Mouse (Mus musculus) heart, postnatal 4 days (tissue): Measurements from ENCODE around the gene Rtl10. TPM values are rescaled to one million over a fixed set of nuclear protein-coding genes. Genes with fewer than 3 reads are reported as not detected.

Experiments used
- DNase-seq: peaks from one replicate; pipeline ENCODE4 v3.0.0; 2021
- total RNA-seq, 2 experiments: library from RNA; stranded (reverse); gene quantifications; 2 replicates each; pipeline ENCODE4 v1.2.3; 2021

Rtl10 gene
- total RNA-seq, result 1 to 10 TPM; 5.5 to 5.6 TPM

DNA sequence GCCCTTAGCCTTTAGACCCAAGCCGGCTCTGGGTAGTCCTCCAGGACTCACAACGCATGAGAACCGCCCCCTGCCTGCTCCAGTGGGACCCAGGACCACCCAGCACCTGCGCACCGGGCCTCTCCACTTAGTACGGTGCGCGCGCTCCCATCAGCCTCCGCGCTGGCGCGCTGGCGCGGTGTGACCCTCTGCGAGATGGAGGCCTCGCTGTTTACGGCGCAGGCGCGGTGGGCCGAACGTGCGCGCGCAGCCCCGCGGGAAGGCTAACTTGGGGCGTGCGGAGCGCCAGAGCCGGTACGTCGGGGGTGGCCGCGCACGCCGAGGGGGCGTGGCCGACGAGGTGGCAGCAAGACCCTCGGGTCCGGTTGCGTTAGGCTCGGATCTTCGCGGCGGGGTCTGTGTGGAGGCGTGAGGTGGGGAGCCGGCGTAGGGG, at the start of gene Rtl10, which contains the start of gene Gnb1l:
TSS of gene Rtl10 (plus strand) at position 344 of the 433 bp plus-strand sequence.
TSS of gene Gnb1l (plus strand) at position 156 of the 433 bp plus-strand sequence.
- peak; percentile 97 for DNase-seq

- no peak for DNase-seq
These were observed 49.7 kb upstream of the Rtl10 start for GRCm38 (mm10) chr16:18449005-18449404.

DNA sequence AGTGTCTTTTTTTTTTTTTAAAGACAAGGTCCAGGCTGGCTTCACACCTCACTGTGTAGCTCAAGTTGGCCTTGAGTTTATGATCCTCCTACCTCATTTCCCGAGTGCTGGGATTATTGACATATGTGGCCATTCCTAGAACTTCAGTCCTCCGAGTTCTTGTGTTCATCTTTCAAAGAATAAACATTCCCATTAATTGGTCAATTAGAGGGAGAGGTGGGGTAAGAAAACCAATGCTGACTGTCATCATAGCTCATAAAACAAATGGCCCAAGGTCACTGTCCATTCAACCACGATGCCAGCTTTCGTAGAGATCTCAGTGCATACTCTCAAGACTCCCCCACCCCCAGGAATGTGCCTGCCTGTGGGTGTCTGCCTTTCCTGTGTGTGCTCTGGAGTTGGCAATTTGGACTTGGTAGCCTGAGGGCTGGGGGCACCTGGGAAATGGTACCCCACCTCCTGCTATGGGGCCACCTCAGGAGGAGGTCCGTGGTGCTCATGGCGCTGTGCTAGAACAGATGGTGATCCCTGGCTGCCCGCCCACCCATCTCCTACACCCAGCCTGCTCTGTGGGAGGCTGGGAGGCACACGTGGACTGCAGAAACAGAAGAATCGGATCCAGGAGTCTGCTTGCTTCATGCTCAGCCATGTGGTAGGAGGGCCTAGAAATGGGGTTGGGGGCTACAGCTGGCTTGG, 47.1 kb upstream of the Rtl10 start:
- no peak for DNase-seq

GRCm38 (mm10) chr16:18452361-18452862, 46.3 kb upstream of the Rtl10 start:
- no peak for DNase-seq

DNA sequence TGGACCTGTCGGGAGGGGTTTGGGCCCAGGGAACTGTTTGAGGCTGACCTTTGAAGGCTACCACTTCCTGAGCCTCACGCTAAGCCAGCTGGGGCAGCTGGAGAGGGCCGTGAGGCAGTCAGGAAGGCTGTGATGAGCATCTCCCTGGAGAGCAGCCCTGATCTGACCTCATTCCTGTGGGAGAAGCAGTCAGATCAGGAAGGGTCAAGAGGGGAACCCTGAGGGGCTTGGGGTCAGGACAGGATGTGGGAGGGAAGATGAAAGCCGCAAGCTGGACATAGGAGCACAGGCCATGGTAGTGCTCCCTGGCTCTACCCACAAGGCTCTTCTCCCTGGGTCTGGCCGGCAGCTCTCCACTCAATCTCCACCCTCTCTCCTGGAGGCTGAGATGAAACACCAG, 44.9 kb upstream of the Rtl10 start:
- DNase-seq, result peak; percentile 14

GRCm38 (mm10) chr16:18455407-18455806, 43.3 kb upstream of the Rtl10 start:
- DNase-seq, result no peak

GRCm38 (mm10) chr16:18458661-18459060, 40.0 kb upstream of the Rtl10 start:
- DNase-seq, result no peak

DNA sequence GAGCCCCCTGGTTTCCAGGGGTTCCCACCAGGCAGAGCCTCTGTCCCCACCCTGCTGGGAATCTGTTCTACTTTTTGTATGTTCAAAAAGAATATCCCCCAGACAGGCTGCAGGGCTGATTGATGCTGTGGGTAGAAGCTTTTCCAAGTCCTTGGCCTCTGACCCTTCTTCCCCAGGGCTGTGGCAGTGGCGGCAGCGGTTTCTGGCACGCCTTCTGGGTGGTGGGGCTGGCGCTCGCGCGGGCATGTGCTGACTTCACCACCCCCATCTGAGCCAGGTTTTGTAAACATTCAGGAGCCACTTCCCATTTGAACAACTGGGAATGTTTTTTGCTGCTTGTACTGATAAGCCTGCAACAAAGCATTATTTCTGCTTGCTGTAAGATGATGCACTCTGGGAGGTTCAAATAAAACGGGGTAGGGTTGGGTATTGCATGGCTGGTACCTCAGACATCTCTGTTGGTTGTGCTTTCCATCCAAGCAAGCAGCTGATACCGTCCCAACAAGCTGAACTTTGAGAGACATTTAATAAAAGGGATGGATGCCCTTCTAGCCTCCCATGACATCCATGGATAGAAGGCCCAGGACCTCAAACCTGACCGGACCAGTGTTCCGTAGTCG, 39.3 kb upstream of the Rtl10 start:
- peak; percentile 28 for DNase-seq

GRCm38 (mm10) chr16:18459955-18460370, 38.7 kb upstream of the Rtl10 start:
- peak; percentile 46 for DNase-seq

DNA sequence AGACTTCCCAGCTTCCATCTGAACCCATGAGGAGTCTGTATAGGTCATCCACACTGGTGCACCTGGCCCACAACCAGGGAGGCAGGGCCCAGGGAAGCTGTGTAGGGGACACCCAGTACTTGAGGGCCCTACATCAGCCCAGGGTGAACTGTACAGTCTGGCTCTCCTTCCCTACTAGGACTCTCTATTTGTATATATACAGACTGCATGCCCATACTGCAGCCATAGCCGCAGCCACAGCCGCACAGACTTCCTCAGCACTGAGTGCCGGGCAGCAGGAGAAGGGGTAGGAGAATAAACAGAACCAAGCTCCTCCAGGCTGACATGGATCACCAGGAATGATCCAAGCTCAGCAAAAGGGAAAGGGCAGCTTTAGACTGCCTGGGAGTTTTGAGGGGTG, 37.9 kb upstream of the Rtl10 start:
- DNase-seq, result no peak

- no peak for DNase-seq
These were observed 36.7 kb upstream of the Rtl10 start for GRCm38 (mm10) chr16:18462031-18462430.

DNA sequence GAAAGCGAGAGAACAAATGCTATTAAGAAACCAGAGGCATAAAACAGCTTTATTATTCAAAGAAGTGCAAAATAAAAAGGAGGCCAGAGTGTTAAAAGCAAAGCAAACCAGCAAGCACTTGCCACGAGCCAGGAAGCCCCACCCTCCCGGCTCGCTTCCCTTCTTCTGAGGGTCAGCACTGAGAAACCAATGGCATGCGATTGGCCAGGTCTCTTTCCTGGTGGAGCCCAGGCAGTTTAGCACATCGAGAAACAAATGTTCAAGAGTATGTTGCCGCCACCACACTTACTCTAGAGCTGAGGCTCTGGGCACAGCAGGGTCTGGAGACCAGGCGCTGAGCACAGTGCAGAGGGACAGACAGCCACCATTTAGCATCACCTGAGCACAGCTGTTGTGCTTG, 36.1 kb upstream of the Rtl10 start:
- peak; percentile 40 for DNase-seq

- peak; percentile 49 for DNase-seq
These were observed 34.4 kb upstream of the Rtl10 start for GRCm38 (mm10) chr16:18464271-18464670.

GRCm38 (mm10) chr16:18470829-18471228, 27.9 kb upstream of the Rtl10 start:
- DNase-seq, result no peak

DNA sequence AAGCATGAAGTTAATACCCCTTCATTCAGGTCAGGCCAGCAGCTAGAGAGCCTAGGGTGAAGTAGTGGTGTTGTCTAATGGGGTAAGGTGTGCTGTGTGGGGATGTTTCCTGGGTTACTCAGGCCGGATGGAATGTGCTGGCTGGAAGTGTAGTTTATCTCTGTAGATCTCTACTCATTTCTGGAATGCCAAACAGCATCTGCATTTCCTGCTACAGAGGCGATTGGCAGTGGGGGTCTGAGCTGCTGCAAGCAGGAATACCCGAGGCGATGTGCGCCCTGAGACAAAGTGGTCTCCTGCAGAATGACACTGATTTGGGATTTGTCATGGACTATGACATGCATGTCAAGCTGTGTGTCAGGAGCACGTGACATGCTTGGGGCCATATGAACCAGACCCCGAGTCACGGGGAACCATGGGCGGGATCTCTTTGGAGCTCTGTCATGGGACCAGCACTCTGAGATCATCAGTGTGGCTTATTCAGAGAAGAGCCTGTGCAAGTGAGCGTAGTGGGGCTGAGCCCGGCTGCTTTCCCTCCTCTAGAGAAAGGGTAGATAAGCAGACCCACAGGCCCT, 27.2 kb upstream of the Rtl10 start:
- no peak for DNase-seq

DNA sequence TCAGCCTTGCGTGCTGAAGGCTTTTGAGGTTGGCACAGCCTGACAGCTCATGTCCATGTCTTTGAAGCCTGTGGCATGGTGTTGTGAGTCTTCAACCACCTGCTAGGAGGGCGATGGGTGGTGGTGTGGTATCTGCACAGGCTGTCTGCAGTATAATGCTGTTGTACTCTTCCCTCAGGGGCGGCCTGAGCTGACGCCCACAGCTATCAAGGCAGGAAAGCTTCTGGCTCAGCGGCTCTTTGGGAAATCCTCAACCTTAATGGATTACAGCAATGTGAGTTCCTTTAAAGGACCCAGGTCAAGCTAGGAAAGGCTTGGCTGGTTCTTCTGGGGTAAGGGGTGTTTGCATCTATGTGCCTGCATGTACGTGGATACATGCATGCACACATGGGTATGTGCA, 26.7 kb upstream of the Rtl10 start:
- no peak for DNase-seq

DNA sequence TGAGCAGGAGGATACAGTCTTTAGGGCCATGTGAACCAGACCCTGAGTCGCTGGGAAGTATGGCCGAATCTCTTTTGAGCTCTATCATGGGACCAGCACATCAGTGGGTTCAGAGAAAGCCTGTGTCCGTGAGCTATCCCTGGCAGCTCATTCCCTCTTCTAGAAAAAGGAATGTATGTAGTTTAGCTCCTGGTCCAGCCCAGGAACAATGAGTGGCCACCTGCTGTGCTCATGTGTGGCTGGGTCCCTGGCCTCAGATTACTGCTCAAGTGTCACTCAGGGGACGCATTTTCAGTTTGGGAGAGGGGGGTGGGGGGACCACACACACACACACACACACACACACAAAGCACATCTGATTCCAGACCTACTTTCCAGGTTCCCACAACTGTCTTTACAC, 26.3 kb upstream of the Rtl10 start:
- DNase-seq, result no peak

GRCm38 (mm10) chr16:18472976-18473375, 25.7 kb upstream of the Rtl10 start:
- no peak for DNase-seq

DNA sequence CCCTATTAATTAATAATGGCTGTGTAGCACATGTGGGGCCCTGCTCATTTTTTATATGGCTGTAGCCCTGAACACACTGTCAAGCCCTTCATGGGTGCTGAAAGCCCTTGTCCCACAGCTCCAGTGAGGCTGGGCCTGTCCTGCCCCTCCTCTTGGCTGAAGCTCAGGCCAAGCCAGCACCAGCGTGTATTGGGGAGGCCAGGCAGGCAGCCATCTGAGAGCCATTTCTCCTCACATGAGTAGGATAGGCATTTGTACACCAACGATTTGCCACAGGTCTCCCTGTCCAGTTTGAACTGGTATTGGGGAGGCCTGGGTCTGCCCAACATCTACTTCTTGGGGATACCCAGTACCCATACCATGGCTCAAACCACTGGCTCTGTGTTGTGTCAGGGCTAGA, 24.7 kb upstream of the Rtl10 start:
- no peak for DNase-seq

DNA sequence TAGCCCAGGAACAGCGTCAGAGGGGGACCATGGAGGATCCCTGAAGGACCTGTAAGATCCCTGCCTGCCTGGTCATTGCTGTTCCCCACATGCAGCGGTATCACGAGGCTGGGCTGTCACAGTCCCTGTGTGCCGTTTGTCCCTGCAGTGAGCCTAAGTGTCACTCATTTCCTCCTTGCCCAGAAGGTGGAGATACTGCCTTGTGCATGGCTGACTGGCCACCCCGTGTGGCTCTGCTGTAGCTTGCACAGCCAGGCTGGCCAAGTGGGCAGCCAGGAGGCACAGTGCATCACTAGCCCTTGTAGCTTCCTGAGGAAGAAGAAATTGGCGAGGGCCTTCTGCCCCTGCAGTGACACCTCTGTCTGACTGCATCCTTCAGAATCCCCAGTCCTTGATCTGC, 20.7 kb upstream of the Rtl10 start:
- DNase-seq, result no peak

DNA sequence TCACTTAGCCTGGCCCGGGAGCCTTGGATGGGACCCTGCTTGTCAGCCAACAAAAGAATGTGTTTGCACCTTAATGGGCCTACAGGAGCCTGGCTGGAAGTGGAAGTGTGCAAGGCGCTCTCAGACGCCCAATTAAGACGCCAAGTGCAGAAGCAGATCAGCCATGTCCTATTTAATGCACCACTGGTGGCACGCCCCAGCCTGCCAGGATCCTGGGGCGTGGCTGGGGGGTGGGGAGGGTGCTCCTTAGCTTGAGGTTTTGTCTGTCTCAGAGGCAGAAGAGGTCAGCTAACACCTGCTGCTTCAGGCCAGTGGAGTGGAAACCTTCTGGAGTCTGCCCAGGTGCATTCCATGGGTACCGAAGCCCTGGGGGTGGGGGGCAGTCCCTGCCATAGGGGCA, 19.0 kb upstream of the Rtl10 start:
- no peak for DNase-seq

DNA sequence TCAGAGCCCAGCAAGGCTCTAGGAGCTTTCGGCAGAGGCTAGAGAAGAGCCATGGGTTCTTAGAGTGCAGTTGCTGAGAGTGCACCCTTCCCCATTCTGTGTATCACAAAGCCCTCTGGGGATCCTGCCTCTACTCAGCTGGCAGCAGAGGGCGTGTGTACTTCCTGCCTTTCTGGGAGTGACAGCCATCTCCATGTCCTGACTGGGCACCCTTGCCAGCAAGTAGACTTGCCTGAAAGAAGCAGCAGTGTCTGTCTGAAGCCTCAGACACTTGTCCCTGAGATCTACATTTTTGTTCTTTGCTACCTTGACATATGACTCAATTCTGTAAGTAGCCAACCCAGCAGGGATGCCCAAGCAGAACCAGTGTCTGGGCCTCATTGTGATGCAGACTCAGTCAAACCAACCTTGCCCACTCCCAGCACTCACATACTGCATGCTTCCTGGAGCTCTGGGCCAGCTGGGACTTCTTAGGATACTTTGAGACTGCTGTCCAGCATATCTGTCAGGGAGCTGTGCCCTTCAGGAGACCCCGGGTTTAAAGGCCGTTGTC, 17.7 kb upstream of the Rtl10 start:
- DNase-seq, result no peak

DNA sequence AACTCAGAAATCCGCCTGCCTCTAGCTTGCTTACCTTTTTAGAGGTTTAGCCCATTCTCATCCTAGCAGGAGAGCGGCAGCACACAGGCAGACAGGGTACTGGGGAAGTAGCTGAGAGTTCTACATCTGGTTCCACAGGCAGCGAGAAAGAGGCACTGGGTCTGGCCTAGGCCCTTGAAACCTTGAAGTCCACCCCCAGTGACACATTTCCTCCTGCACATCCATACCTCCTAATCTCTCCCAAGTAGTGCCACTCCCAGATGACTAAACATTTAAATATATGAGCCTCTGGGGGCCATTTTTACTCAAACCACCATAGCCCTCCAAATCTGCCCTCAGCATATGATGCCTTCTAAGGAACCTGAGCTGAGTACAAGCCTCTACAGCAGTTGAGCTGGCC, 16.3 kb upstream of the Rtl10 start:
- no peak for DNase-seq
